Mouse (Mus musculus) mouse embryonic stem cell (cell line): Measurements from ENCODE around the gene Zfp280b.
"Not testable (repeated sequence)": the region's sequence is repeated elsewhere in the genome, so short reads cannot be mapped to it uniquely, and the experiment has no call there.

Experiments used
- in situ Hi-C, 2 experiments: fragments of 300-500 bp; cut with MboI; formaldehyde crosslinking; loops; 1 replicate in 1 of 2; 3 replicates in 1 of 2; pipeline ENCODE4 v1.14.3; 2019 to 2020; ENCODE audit warnings: low sequenced_read_pairs in 2 of 2, low pct_unique_long_range_greater_than_20kb in 1 of 2, mixed read lengths in 1 of 2; ENCODE audit not compliant: unreplicated experiment in 1 of 2

Gene Zfp280b

GRCm38 (mm10) chr10:76032402-76033118 lies at the start of gene Zfp280b:
Gene Zfp280b, plus strand, starts transcription at chr10:76032650.
- in situ Hi-C loops = no loop called here

DNA sequence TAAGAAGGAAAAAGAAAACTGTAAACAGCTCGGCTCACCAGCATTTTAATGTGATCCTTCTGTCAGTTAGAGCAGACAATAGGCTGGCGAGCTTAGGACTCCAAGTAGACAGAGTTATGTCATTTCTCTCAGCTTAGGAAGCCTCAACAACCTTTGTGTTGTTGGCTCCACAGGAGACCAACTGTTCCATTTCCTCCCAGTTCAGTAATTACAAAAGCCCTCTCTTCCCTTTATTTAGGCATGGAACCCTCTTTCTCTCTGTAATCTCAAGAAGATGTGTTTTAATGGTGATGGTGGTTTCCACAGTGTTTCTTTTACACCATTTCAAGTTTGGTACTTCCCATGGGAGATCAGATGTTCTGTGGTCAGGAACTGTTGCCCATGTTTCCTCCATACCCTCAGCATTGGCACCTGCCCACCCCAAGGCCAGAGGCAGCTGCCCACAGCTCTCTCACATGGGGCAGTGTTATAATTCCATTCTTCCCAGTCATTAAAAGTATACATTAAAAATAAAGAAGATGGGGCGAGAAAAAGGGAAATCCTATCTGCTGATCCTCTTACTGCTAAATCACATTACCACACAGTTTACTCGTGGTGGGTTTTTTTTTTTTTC lies 41.9 kb upstream of the Zfp280b start:
- in situ Hi-C loops = no loop called here

DNA sequence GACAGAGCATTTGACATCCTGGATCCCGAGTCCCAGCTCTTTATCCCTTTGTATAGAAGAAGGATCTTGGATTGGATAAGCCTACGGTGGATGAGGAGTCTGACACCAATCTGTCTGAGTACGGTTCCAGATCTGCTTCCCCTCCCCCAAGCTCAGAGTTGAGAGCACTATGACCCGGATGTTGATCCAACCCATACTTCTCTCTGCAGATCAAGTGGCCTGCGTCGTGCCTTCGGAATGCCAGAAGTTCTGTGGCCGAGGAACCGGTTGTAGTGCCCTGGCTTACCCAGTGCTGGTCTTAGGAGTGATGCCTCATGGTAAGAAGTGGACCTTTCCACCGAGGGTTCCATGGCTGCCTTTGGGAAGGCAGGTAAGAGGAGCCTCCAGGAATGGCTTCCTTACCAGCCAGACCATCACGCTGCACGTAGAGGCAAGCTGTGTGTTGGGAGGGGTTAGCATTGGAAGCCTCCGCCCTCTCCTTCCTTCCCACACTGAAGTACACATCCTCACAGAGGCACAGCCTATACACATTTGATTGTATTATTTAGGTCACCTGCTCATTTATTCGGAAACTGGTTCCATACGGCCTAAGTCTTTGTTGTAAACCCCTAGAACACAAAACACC lies 38.7 kb upstream of the Zfp280b start:
- in situ Hi-C loops = no loop called here

- in situ Hi-C loops = not testable (repeated sequence)
Observed at GRCm38 (mm10) chr10:75994531-75995210, 37.8 kb upstream of the Zfp280b start.

- in situ Hi-C loops = no loop called here
Observed at GRCm38 (mm10) chr10:75995463-75995862, 37.0 kb upstream of the Zfp280b start.

DNA sequence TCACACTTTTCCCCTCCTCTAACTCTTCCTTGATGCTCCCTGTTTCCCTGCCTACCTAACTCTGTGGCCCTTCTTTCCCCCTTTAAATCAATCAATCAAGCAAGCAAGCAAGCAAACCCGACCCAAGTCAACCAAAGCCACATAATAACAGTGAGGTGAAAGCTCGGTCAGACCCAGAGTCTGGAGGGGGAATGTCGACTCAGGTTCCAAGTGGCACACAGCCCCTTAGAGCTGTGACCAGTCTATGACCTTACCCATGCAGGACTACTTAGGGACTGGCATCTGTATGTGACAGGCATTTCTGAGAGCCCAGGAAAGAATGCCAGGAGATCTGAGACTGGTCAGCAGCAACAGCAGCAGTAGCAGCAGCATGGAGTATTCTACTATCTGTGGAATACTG lies 36.1 kb upstream of the Zfp280b start:
- in situ Hi-C loops = no loop called here

DNA sequence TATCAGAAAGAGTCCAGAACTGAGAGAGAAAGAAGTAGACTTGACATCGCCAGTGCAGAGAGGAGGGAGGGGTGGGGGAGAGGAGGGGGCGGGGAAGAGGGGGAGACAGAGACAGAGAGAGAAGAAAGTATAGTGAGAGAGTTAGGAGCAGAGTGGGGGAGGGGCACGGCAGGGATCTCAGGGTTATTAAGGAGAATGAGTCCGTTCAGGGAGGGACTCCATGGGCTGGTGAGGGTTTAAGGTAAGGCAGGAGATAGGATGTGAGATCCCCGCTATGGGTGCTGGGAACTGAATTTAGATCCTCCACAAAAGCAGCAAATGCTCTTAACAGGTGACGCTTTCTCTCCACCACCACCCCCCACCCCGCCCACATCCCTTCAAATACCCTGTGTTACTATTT lies 31.3 kb upstream of the Zfp280b start:
- in situ Hi-C loops = no loop called here

- in situ Hi-C loops = no loop called here
Observed at GRCm38 (mm10) chr10:76002101-76002521, 30.3 kb upstream of the Zfp280b start.

GRCm38 (mm10) chr10:76002615-76003014 lies 29.8 kb upstream of the Zfp280b start:
- in situ Hi-C loops = no loop called here

GRCm38 (mm10) chr10:76003221-76003620 lies 29.2 kb upstream of the Zfp280b start:
- in situ Hi-C loops = no loop called here

DNA sequence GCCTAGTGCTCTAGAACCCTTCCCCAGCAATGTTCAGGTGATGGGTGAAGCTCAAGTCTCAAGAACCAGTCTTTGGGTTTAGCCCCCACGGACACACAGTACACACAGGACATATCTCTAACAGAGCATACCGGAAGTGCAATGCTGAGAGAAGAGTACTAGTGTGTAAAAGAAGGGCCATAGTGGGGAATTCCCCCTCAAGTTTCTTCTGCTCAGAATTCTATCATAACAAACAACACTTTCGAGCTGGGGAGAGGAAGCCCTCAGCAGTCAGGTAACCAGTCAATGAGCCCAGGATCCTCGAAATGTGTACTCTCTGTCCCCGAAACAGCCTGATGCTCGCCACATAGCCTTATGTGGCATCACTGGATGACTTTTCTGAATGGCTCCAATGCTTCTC lies 26.1 kb upstream of the Zfp280b start:
- in situ Hi-C loops = no loop called here

DNA sequence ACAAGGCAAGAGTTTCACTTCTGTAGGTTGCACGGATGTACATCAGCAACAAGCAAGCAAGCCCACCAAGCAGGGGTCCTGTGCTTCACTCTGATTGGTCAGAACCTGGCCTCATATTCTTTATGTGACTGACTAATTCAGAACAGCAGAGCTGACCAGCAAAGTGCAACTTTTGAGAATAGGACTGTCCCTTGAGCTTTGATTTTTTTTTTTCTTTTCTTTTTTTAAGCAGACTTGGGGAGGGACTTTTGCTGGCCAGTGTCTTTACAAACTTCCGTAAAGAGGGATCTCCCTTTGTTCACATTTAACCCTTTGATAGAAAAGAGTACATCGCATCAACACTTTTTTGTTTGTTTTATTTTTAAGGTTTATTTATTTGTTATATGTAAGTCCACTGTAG lies 22.6 kb upstream of the Zfp280b start:
- in situ Hi-C loops = no loop called here

- in situ Hi-C loops = no loop called here
Observed at GRCm38 (mm10) chr10:76012922-76013321, 19.5 kb upstream of the Zfp280b start.

- in situ Hi-C loops = no loop called here
Observed at GRCm38 (mm10) chr10:76016886-76017285, 15.6 kb upstream of the Zfp280b start.

DNA sequence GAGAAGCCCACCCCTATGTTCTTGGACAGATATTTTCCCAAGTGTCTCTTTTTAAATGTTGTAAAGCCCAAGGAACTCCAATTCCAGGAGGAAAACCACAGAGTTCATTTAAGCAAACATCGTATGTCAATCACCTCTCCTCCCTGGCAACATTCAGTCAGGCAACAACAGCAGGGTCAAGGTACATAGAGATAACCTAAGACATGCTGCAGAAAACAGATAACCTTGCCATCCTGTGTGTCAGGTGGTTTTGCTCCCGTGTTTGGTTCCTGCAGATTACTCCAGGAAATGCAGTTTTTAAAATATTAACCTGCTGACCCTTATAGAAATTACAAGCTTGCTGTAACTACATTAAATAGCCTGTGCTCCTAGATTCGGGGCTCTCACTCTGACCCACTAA lies 10.7 kb upstream of the Zfp280b start:
- in situ Hi-C loops = no loop called here

DNA sequence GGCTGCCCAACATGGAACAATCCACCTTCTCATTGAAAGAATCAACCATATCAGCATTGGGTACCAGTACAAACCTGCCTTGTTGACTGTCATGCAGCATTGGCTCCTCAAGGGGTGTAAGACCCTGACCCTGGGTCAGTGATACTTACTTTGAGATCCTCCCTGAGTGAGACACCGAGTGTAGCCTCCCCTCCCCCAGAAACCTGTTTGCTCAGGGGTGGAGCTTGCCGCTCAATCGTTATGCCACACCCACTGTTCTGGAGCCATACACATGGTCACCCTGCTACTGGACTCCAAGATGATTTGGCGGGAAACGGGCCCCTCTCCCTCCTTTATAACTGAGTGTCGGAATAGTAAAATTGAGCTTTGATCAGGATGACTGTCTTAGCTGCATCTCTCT lies 8.5 kb upstream of the Zfp280b start:
- in situ Hi-C loops = no loop called here

DNA sequence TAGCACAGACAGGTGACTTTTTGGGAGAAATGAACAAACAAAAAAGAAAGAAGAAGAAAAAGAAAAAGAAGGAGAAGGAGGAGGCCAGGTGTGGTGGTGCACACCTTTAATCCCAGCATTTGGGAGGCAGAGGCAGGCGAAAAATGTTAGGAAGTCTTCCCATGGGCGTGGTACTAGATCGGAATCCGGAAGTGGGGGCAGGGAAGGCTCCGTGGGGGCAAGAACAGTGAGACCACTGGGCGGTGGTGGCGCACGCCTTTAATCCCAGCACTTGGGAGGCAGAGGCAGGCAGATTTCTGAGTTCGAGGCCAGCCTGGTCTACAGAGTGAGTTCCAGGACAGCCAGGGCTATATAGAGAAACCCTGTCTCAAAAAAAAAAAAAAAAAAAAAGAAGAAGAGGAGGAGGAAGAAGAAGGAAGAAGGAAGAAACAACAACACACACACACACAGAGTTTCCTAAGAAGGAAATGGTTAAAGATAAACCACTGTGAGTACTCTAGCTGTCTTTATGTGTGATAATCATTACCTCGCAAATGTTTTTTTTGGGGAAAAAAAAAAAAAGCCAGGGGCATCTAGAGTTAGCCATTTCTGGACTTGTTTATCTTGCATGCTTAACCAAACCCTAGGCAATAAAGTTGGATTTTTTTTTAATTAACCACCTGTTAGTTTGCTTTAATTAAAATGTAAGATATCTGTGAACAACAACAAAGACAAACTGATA lies 6.8 kb upstream of the Zfp280b start:
- in situ Hi-C loops = no loop called here

GRCm38 (mm10) chr10:76027127-76028015 lies 5.1 kb upstream of the Zfp280b start:
- in situ Hi-C loops = no loop called here
